Mouse (Mus musculus) embryonic facial prominence, embryonic 13.5 days (tissue): ENCODE data around the gene Rtn3. TPM values are rescaled to one million over a fixed set of nuclear protein-coding genes. Genes with fewer than 3 reads are reported as not detected.
"Not testable (repeated sequence)": the region's sequence is repeated elsewhere in the genome, so short reads cannot be mapped to it uniquely, and the experiment has no call there.

Experiments
- ATAC-seq: fragments of 200-750 bp; cut with Nextera tagmentation; 2 replicates; pipeline ENCODE4 v1.8.0; 2017; ENCODE audit warnings: low read depth; ENCODE audit not compliant: insufficient number of reproducible peaks, insufficient read depth, low FRiP score, low TSS enrichment
- H3K27ac ChIP-seq: fragments of 300-500 bp; sonication (generic); 2 replicates; pipeline ENCODE4 v1.5.1; 2015; ENCODE audit warnings: moderate library complexity, mild to moderate bottlenecking, inconsistent platforms
- H3K27me3 ChIP-seq: fragments of 300-500 bp; sonication (generic); 2 replicates; pipeline ENCODE4 v1.6.1; 2015; ENCODE audit warnings: mild to moderate bottlenecking, inconsistent platforms
- H3K36me3 ChIP-seq: fragments of 300-500 bp; sonication (generic); 2 replicates; pipeline ENCODE4 v1.6.1; 2015; ENCODE audit warnings: mild to moderate bottlenecking, inconsistent platforms
- H3K4me1 ChIP-seq: fragments of 300-500 bp; sonication (generic); 2 replicates; pipeline ENCODE4 v1.6.1; 2015; ENCODE audit warnings: inconsistent platforms
- H3K4me2 ChIP-seq: fragments of 300-500 bp; sonication (generic); 2 replicates; pipeline ENCODE4 v1.6.1; 2015; ENCODE audit warnings: moderate library complexity, mild to moderate bottlenecking, inconsistent platforms
- H3K4me3 ChIP-seq: fragments of 300-500 bp; sonication (generic); 2 replicates; pipeline ENCODE4 v1.5.1; 2015; ENCODE audit warnings: mild to moderate bottlenecking, inconsistent platforms
- H3K9ac ChIP-seq: fragments of 300-500 bp; sonication (generic); 2 replicates; pipeline ENCODE4 v1.6.1; 2015; ENCODE audit warnings: mild to moderate bottlenecking, inconsistent platforms
- H3K9me3 ChIP-seq: fragments of 300-500 bp; sonication (generic); 2 replicates; pipeline ENCODE4 v1.6.1; 2016; ENCODE audit warnings: inconsistent platforms
- WGBS: fragments of 180-500 bp; shearing (Covaris S2); methylation state at CpG from one replicate; pipeline ENCODE4 v1.1.7; 2015; ENCODE audit warnings: mixed read lengths; 5-methylcytosine and 5-hydroxymethylcytosine counted together
- polyA plus RNA-seq: library from polyadenylated mRNA; unstranded; fragments of >200 nt; fragmentation: Nextera tagmentation; extraction: Ambion mirVana; gene quantifications from 2 replicates; pipeline ENCODE4 v1.2.1, GENCODE M21; 2015

Rtn3 gene
- polyA plus RNA-seq, 1 experiment from 2014 or later, result 104 TPM

DNA sequence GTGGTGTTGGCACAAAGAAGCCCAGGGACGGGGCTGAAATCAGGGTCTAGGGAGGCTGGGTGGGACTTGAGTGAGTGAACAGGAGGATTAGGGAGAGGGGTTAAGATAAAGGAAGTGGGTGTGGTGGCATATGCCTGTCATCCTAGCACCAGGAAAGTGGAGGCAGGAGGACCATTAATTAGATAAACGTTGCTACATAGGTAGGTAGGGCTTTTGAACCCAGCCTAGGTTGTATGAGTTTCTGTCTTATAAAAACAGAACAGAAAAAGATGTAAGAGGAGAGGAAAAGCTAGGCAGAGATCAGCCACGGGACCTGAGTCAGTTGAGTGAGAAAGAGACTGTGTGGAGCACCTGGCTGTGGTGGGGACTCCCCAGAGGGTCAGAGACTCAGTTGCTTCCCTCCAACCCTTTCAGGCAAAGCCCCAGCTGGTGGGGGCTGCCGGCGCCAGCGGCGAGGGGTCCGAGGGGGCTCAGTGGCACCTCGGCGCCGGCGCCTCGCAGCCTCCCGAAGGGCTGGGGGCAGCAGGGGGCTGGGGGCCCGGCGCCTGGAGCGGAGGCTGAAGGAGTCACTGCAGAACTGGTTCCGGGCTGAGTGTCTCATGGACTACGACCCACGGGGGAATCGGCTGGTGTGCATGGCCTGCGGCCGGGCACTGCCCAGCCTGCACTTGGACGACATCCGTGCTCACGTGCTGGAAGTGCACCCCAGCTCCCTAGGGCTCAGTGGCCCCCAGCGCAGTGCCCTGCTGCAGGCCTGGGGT lies 62.1 kb downstream of the Rtn3 start:
- peak overlapping the region; percentile 65 for H3K27ac ChIP-seq
- peak overlapping the region; percentile 52; the same call in 1 of the 2 replicates for H3K9ac ChIP-seq

GRCm38 (mm10) chr19:7420108-7420507 lies 63.0 kb downstream of the Rtn3 start:
- Histone ChIP-seq H3K9me3 (no peaks in the 10 kb centered on the region), H3K9ac (peak overlapping the region; percentile 97), H3K27ac (no peak overlapping the region), H3K4me2 (peak overlapping the region; percentile 74), H3K4me3 (peak overlapping the region; percentile 84), H3K36me3 (peaks cover 52% of the 10 kb centered on the region), H3K27me3 (no peaks in the 10 kb centered on the region), H3K4me1 (peaks cover 76% of the 10 kb centered on the region)
- 48% methylated on average over 12 of the region's 12 CpGs for WGBS
- no peak for ATAC-seq

More for the DNA sequence above, 62.1 kb downstream of the Rtn3 start:
- no peak for ATAC-seq
- peak overlapping the region; percentile 74 for H3K4me2 ChIP-seq
- H3K4me3 ChIP-seq, result peak overlapping the region; percentile 25; the same call in 1 of the 2 replicates
- H3K9me3 ChIP-seq, result no peaks in the 10 kb centered on the region
- WGBS, result 45% methylated on average over 27 of the region's 27 CpGs
- H3K27me3 ChIP-seq, result no peaks in the 10 kb centered on the region
- peaks cover 58% of the 10 kb centered on the region for H3K36me3 ChIP-seq
- peaks cover 73% of the 10 kb centered on the region for H3K4me1 ChIP-seq

DNA sequence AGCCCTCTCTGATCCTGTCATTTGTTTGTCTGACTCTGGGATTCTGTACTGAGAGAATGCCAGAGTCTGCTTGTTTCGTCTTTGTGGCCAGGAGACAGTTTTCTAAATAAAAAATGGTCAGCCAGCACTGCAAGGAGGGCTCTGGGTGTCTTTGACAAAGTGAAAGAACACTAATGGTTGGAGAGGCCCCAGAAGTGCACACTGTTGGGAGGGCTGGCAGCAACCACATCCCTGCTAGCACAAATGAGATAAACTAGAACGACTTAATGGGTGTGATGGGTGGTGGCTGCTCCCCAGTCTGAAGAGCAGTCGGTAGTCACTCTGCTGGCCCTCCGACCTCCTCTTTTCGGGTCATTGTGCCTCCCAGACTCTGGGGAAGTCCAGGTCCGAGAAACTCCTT lies 63.9 kb downstream of the Rtn3 start:
- peak overlapping the region; percentile 97 for H3K9ac ChIP-seq
- H3K27ac ChIP-seq, result no peak overlapping the region
- no peak for ATAC-seq
- peak overlapping the region; percentile 84 for H3K4me3 ChIP-seq
- H3K4me1 ChIP-seq, result peaks cover 66% of the 10 kb centered on the region
- H3K4me2 ChIP-seq, result peak overlapping the region; percentile 74
- WGBS, result 27% methylated on average over 6 of the region's 6 CpGs
- H3K9me3 ChIP-seq, result no peaks in the 10 kb centered on the region
- H3K36me3 ChIP-seq, result peaks cover 44% of the 10 kb centered on the region
- H3K27me3 ChIP-seq, result no peaks in the 10 kb centered on the region

GRCm38 (mm10) chr19:7417911-7418849 lies 64.9 kb downstream of the Rtn3 start:
- Histone ChIP-seq H3K36me3 (peaks cover 34% of the 10 kb centered on the region), H3K9ac (peak overlapping the region; percentile 97), H3K4me2 (peak overlapping the region; percentile 74), H3K27me3 (no peaks in the 10 kb centered on the region), H3K4me3 (peak overlapping the region; percentile 84), H3K9me3 (no peaks in the 10 kb centered on the region), H3K4me1 (peaks cover 57% of the 10 kb centered on the region), H3K27ac (peak overlapping the region; percentile 96)
- WGBS, result under 1% methylated on average over 56 of the region's 59 CpGs
- ATAC-seq, result peak; percentile 27

GRCm38 (mm10) chr19:7416834-7417735 lies 66.0 kb downstream of the Rtn3 start, which contains the start of gene 2700081O15Rik:
2700081O15Rik (plus strand) TSS chr19:7417625.
- Histone ChIP-seq H3K4me2 (peak within 1 kb of the TSS; percentile 74), H3K36me3 (peaks cover 23% of the 10 kb centered on the region), H3K4me1 (peaks cover 46% of the 10 kb centered on the region), H3K4me3 (peak within 1 kb of the TSS; percentile 84), H3K9ac (peak within 1 kb of the TSS; percentile 97), H3K27ac (peak within 1 kb of the TSS; percentile 96), H3K27me3 (no peaks in the 10 kb centered on the region), H3K9me3 (no peaks in the 10 kb centered on the region)
- ATAC-seq, result peak; percentile 53
- WGBS, result under 1% methylated on average over 98 of the region's 107 CpGs

DNA sequence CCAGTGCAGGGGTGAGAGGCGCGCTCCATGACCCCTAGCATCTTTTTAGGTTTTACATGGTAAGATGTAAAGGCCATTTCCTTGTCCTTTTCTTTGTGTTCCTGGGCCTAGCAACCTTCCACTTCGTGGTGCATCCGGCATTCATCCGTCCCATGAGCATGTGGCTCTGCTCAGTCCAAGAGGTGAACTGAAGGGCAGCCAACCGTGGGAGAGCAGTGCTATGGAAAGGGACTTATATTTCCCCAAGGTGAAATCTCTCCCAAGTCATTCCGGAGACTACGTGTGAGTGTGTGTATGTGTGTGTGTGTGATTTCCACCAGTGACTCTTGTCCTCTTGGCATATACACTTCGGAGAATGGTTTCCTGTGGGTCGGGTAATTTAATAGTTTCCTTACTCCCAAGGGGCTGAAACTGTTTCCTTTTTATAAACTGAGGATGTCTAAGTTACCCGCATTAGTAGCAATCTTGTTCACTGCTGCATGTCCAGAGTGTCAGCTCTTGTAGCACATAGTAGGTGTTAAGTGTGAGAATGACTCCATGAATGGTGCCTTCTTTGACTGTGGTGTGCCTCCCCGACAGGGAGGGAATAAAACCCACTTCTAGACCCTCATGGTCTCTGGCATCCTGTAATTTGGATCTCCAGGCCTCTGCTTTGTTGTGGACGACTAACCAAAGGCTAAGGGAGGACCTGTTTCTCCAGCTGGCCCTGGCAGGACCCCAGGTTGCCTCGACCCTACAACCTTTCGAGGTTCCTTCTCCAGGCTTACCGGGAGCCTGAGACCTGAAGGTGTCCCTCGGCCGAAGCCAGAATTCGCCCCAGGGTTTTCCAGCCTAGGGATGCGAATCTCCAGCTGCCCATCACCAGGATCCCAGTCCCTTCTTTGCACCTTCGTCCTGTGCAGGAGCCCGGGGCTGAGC lies 66.9 kb downstream of the Rtn3 start:
- WGBS, result 22% methylated on average over 22 of the region's 22 CpGs
- peaks cover 37% of the 10 kb centered on the region for H3K4me1 ChIP-seq
- no peak for ATAC-seq
- peaks cover 14% of the 10 kb centered on the region for H3K36me3 ChIP-seq
- H3K4me2 ChIP-seq, result peak overlapping the region; percentile 74
- peak overlapping the region; percentile 96 for H3K27ac ChIP-seq
- H3K9me3 ChIP-seq, result no peaks in the 10 kb centered on the region
- H3K9ac ChIP-seq, result peak overlapping the region; percentile 97
- no peaks in the 10 kb centered on the region for H3K27me3 ChIP-seq
- peak overlapping the region; percentile 84 for H3K4me3 ChIP-seq

DNA sequence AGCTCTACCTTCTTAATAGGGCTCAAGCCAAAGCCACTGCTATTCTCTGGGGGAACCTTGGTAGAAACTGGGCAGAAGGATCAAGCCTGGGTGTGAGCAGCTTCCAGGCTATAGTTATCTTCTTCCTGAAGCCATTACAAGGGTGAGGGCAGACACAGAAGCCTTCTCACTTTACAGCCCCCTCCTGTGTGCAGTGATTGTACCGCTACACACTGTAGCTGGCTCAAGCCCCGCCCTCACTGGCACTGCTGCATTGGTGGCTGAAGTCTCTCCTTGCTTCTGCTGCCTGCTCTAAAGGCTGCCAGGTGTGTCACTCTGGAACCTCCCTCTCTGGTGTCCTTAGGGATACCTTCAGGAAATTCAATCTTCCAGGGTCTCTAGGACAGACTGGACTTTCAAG lies 70.7 kb downstream of the Rtn3 start:
- Histone ChIP-seq H3K9ac (no peak overlapping the region), H3K4me3 (no peak overlapping the region), H3K27ac (no peak overlapping the region), H3K4me2 (no peak overlapping the region), H3K9me3 (no peaks in the 10 kb centered on the region), H3K4me1 (peaks cover 11% of the 10 kb centered on the region), H3K27me3 (no peaks in the 10 kb centered on the region), H3K36me3 (no peaks in the 10 kb centered on the region)
- no peak for ATAC-seq
- WGBS, result 52% methylated on average over 2 of the region's 2 CpGs

DNA sequence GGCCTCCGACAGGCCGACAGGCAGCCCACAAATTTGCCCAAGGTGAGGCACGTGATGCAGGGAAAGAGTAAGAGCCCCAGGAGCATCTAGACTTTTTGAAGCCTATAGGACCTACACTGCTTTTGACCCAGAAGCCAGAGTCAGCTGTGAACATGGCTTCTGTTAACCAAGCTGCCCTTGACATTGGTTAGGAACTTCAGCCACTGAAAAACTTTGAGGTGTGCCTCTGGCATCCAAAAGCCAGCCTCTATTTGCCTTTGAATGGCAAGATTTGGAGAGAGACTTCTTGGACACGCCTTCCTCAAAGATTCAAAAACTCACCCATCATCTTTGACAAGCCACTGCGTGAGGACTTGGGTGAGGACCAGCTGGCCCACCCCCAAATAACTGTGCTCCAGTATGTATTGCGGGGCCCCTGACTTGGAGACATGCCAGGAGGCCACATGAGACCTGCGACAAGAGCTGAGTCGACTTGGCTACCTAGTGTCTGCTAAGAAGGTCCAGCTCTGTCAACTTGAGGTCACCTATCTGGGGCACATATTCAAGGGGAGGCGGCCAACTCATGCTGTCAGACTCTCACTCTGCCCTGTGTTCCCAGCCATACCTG lies 78.4 kb downstream of the Rtn3 start:
- Histone ChIP-seq H3K27me3 (peaks cover 9% of the 10 kb centered on the region), H3K9ac (no peak overlapping the region), H3K4me1 (no peaks in the 10 kb centered on the region), H3K4me3 (no peak overlapping the region), H3K36me3 (no peaks in the 10 kb centered on the region), H3K27ac (no peak overlapping the region), H3K9me3 (no peaks in the 10 kb centered on the region), H3K4me2 (no peak overlapping the region)
- WGBS, result 75% methylated on average over 9 of the region's 9 CpGs
- ATAC-seq, result no peak

GRCm38 (mm10) chr19:7400635-7401034 lies 82.4 kb downstream of the Rtn3 start:
- H3K4me2 ChIP-seq, result peak overlapping the region; percentile 11; the same call in 1 of the 2 replicates
- no peak overlapping the region for H3K9ac ChIP-seq
- H3K4me1 ChIP-seq, result no peaks in the 10 kb centered on the region
- H3K36me3 ChIP-seq, result no peaks in the 10 kb centered on the region
- H3K4me3 ChIP-seq, result no peak overlapping the region
- WGBS, result 48% methylated on average over 11 of the region's 11 CpGs
- peaks cover 15% of the 10 kb centered on the region for H3K27me3 ChIP-seq
- ATAC-seq, result no peak
- no peak overlapping the region for H3K27ac ChIP-seq
- no peaks in the 10 kb centered on the region for H3K9me3 ChIP-seq

DNA sequence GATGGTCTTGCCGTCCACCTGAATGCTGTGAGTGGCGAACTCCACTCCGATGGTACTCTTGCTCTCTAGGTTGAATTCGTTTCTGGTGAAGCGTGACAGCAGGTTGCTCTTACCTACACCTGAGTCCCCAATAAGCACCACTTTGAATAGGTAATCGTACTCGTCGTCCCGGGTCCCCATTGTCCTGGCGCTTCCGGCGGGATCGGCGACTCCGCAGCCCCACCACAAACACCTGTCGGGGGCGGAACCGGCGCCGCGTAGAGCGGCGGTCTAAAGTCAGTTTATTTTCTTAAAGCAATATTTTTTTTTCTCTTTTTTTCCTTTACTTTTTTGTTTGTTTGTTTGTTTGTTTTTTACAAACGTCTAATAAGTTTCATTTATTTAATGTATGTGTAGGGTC lies 84.2 kb downstream of the Rtn3 start:
- WGBS, result 30% methylated on average over 24 of the region's 24 CpGs
- not testable (repeated sequence) for H3K4me2 ChIP-seq, ATAC-seq

More for the DNA sequence above, 84.2 kb downstream of the Rtn3 start:
- H3K27me3 ChIP-seq, result peaks cover 15% of the 10 kb centered on the region
- not testable (repeated sequence) for H3K36me3 ChIP-seq, H3K9ac ChIP-seq, H3K4me3 ChIP-seq, H3K4me1 ChIP-seq, H3K27ac ChIP-seq, H3K9me3 ChIP-seq
